In the genomic region with DNA sequence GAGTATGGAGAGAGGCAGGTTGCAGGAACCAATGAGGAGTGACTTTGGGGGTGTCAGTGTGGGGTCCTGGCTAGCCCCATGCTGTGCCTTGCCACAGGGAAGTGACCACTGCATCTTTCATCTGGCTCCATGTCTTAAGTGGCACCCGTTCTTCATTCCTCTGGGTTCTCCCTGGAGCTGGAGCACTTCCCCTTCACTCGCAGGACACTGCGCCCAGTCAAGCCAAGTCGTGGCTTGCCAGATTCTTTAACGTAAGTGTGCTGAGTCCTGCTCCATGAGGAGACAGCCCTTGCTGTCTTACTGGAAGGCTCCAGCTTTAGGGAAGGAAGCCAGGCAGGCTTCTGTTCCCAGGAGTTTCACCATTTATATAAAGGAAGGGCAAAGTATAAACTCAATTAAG, we compare ENCODE assay signal across 20 mouse cellular contexts.
"Had no signal": no experiment of that assay in that cellular context is flagged by ENCODE, and none has a peak within 500 bp of the region (broad histone marks: within the 10 kb centered on the region; RNA-seq: fewer than 3 reads in every experiment).

No protein-coding gene starts in this region.

- H3K4me3 ChIP-seq: liver, embryonic 15.5 days; lung, embryonic 15.5 days; megakaryocyte, embryonic 14.5 days; midbrain, embryonic 13.5 days; midbrain, embryonic 15.5 days; neural tube, embryonic 12.5 days; stomach, embryonic 15.5 days had no signal

- H3K4me1 ChIP-seq: liver, embryonic 15.5 days; lung, embryonic 15.5 days; megakaryocyte, embryonic 14.5 days; midbrain, embryonic 13.5 days; midbrain, embryonic 15.5 days; neural tube, embryonic 12.5 days; stomach, embryonic 15.5 days had no signal

- H3K9ac ChIP-seq: liver, embryonic 15.5 days; liver, postnatal 0 days; lung, embryonic 15.5 days; midbrain, embryonic 13.5 days; midbrain, embryonic 15.5 days; neural tube, embryonic 12.5 days; stomach, embryonic 15.5 days had no signal

- H3K9me3 ChIP-seq: liver, embryonic 15.5 days; lung, embryonic 15.5 days; midbrain, embryonic 15.5 days; neural tube, embryonic 12.5 days; stomach, embryonic 15.5 days had no signal

- ATAC-seq: liver, postnatal 0 days; lung, postnatal 0 days; midbrain, embryonic 13.5 days; midbrain, embryonic 15.5 days had no signal

- H3K27ac ChIP-seq: liver, embryonic 15.5 days; lung, embryonic 15.5 days; macrophage; midbrain, embryonic 13.5 days; midbrain, embryonic 15.5 days; neural tube, embryonic 12.5 days; stomach, embryonic 15.5 days; stomach, postnatal 0 days had no signal

- H3K36me3 ChIP-seq: liver, embryonic 15.5 days; lung, embryonic 15.5 days; midbrain, embryonic 13.5 days; midbrain, embryonic 15.5 days; neural tube, embryonic 12.5 days; stomach, embryonic 15.5 days had no signal

- H3K4me2 ChIP-seq: liver, embryonic 15.5 days; lung, embryonic 15.5 days; midbrain, embryonic 11.5 days; midbrain, embryonic 13.5 days; midbrain, embryonic 15.5 days; neural tube, embryonic 12.5 days; stomach, embryonic 15.5 days had no signal

- DNase-seq: liver, postnatal 0 days; lung, adult 2 months; lung, postnatal 14 days; lung, postnatal 36 days; right cerebral cortex, postnatal 14 days; spleen, adult 18-20 months; thymus, adult 2 months; thymus, postnatal 25 days; thymus, postnatal 4 days had no signal

- H3K27me3 ChIP-seq: liver, embryonic 15.5 days; lung, embryonic 15.5 days; megakaryocyte, embryonic 14.5 days; midbrain, embryonic 13.5 days; midbrain, embryonic 15.5 days; neural tube, embryonic 12.5 days; stomach, embryonic 15.5 days had no signal
